Mouse (Mus musculus) CH12.LX (cell line): ENCODE data around the gene Man1a2.

Source experiments
- CTCF ChIP-seq, 2 experiments: IDR thresholded peaks in 1 of 2; conservative IDR thresholded peaks in 1 of 2; 2 replicates each; pipeline ENCODE4 v1.5.1; 2011 to 2012; ENCODE audit warnings: low read depth in 2 of 2, low read length in 2 of 2, improper control_type of control experiment in 1 of 2, inconsistent platforms in 1 of 2, mild to moderate bottlenecking in 1 of 2, moderate library complexity in 1 of 2
- EP300 ChIP-seq: IDR thresholded peaks from 2 replicates; pipeline ENCODE4 v1.6.1; 2011; ENCODE audit warnings: low read length, improper control_type of control experiment
- JUN ChIP-seq: IDR thresholded peaks from 2 replicates; pipeline ENCODE4 v1.6.1; 2011; ENCODE audit warnings: low read depth, mild to moderate bottlenecking, low read length, improper control_type of control experiment, moderate library complexity; ENCODE audit not compliant: insufficient read depth
- NELFE ChIP-seq: IDR thresholded peaks from 2 replicates; pipeline ENCODE4 v1.6.1; 2011; ENCODE audit warnings: low read depth, low read length, improper control_type of control experiment
- SIN3A ChIP-seq: IDR thresholded peaks from 2 replicates; pipeline ENCODE4 v1.6.1; 2012; ENCODE audit warnings: low read length, improper control_type of control experiment, inconsistent platforms
- ZNF384 ChIP-seq: IDR thresholded peaks from 2 replicates; pipeline ENCODE4 v1.6.1; 2012; ENCODE audit warnings: low read depth, low read length, improper control_type of control experiment, inconsistent platforms

- TF ChIP-seq CTCF (conservative IDR thresholded peaks at IDR 0.05 in 1 of 2, IDR thresholded peaks at IDR 0.05 in 1 of 2; ENCODE audit: low read depth in 2 of 2, low read length in 2 of 2) = no peak
- TF ChIP-seq JUN = no peak
- TF ChIP-seq SIN3A = no peak
- no peak for TF ChIP-seq EP300
- no peak for TF ChIP-seq ZNF384
- no peak for TF ChIP-seq NELFE
Measured at GRCm38 (mm10) chr3:100535902-100536301, 149.4 kb downstream of the Man1a2 start.
